Mouse (Mus musculus): Measurements from ENCODE around the gene Knstrn. TPM values are rescaled to one million over a fixed set of nuclear protein-coding genes. Genes with fewer than 3 reads are reported as not detected.
A peak's percentile ranks its signal among the peaks of the same experiment; 100 is the strongest.

The Knstrn gene
- total and polyA plus RNA-seq, 3 experiments = 80.6 to 138 (median 132) TPM

DNA sequence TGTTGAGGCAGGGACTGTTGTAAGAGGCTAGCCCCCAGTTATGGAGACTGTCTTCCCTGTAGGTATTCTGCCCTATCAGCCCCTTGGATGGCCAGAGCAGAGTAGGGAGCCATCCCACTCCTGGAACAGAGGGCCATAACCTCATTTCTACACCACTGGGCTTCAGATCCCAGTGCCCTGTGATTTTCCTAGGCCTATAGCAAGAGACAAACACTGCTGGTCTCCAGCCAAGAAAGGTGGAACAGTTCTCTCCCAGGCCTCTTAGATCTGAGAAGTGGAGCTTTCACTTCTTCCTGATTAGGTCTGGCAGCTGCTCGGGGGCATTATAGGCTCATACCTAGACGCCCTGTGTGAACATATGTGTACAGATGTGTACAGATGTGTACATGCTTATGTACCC is 37.5 kb upstream of the Knstrn start:
- DNase-seq (ENCODE audit: low read depth, low spot score) = no peak
- Histone ChIP-seq H3K4me3 (ENCODE audit: control insufficient read depth in 1 of 2, insufficient read depth in 1 of 2, low read depth in 2 of 2, low read length in 2 of 2) (no peak overlapping the region), H3K9me3 (replicated peaks; ENCODE audit: insufficient read depth, low read length) (no peaks in the 10 kb centered on the region), H3K4me1 (ENCODE audit: control insufficient read depth in 1 of 2, insufficient read depth in 2 of 2, low read length in 2 of 2) (peaks cover 13 to 48% of the 10 kb centered on the region in 2 experiments), H3K27me3 (ENCODE audit: control insufficient read depth in 1 of 2, insufficient read depth in 2 of 2, low read length in 2 of 2) (no peaks in the 10 kb centered on the region), H3K79me2 (ENCODE audit: control insufficient read depth, insufficient read depth, low read length, poor library complexity) (no peaks in the 10 kb centered on the region), H3K27ac (ENCODE audit: control insufficient read depth, low read depth, low read length) (no peak overlapping the region), H3K9ac (ENCODE audit: control insufficient read depth, low read depth, low read length, poor library complexity, severe bottlenecking) (no peak overlapping the region), H3K36me3 (ENCODE audit: control insufficient read depth in 1 of 2, insufficient read depth in 2 of 2, low read length in 2 of 2) (peaks cover 0 to 13% of the 10 kb centered on the region in 2 experiments; a peak in 2 of 4 replicates)
- TF ChIP-seq TCF12 (IDR thresholded peaks at IDR 0.05; ENCODE audit: low read depth, low read length) (no peak), SMC3 (IDR thresholded peaks at IDR 0.05; ENCODE audit: low read depth, low read length) (no peak), ZC3H11A (IDR thresholded peaks at IDR 0.05; ENCODE audit: low read depth, low read length) (no peak), ZKSCAN1 (IDR thresholded peaks at IDR 0.05; ENCODE audit: low read depth, low read length) (no peak), USF1 (IDR thresholded peaks at IDR 0.05; ENCODE audit: low read depth, low read length) (no peak), USF2 (IDR thresholded peaks at IDR 0.05; ENCODE audit: borderline replicate concordance in 1 of 2, insufficient read depth in 1 of 2, low read depth in 1 of 2, low read length in 2 of 2) (no peak), HCFC1 (IDR thresholded peaks at IDR 0.05; ENCODE audit: low read depth, low read length) (no peak), MAX (IDR thresholded peaks at IDR 0.05; ENCODE audit: low read length) (no peak), ZNF384 (IDR thresholded peaks at IDR 0.05; ENCODE audit: low read depth, low read length) (no peak), BHLHE40 (IDR thresholded peaks at IDR 0.05; ENCODE audit: borderline replicate concordance, low read depth, low read length) (no peak), GATA1 (IDR thresholded peaks at IDR 0.05; ENCODE audit: low read depth, low read length) (no peak), MYB (IDR thresholded peaks at IDR 0.05; ENCODE audit: low read depth, low read length) (no peak), NELFE (IDR thresholded peaks at IDR 0.05; ENCODE audit: low read depth, low read length) (no peak), RAD21 (IDR thresholded peaks at IDR 0.05; ENCODE audit: low read depth, low read length) (no peak)

DNA sequence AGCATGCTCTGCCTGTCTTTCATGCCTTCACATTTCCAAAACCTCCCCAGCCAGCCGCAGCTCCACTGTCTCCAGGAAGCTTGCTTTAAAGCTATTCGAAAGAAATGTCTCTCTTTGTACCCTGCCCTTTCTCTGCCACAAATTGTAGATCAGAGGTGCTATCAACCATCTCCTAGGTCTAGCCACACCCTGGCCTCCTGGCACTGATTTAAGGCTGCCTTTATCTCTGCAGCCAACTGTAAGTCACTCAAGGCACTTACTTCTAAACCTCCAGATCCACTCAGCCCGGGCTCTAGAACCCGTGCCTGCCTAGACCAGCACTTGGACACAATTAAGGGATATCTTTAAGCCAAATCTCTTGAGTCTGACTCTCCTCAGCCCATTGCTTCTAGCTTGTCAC is 35.4 kb upstream of the Knstrn start:
- Histone ChIP-seq H3K79me2 (ENCODE audit: control insufficient read depth, insufficient read depth, low read length, poor library complexity) (no peaks in the 10 kb centered on the region), H3K27ac (ENCODE audit: control insufficient read depth, low read depth, low read length) (peak overlapping the region; percentile 75), H3K9ac (ENCODE audit: control insufficient read depth, low read depth, low read length, poor library complexity, severe bottlenecking) (0 out of 2 replicates have a peak overlapping the region, but pooled peaks have one; percentile 8), H3K4me1 (ENCODE audit: control insufficient read depth in 1 of 2, insufficient read depth in 2 of 2, low read length in 2 of 2) (peaks cover 19 to 56% of the 10 kb centered on the region in 2 experiments), H3K4me3 (ENCODE audit: control insufficient read depth in 1 of 2, insufficient read depth in 1 of 2, low read depth in 2 of 2, low read length in 2 of 2) (peak overlapping the region in 1 of 2 experiments; percentile 14; a peak in 2 of 4 replicates), H3K36me3 (ENCODE audit: control insufficient read depth in 1 of 2, insufficient read depth in 2 of 2, low read length in 2 of 2) (peaks cover 0 to 25% of the 10 kb centered on the region in 2 experiments; a peak in 2 of 4 replicates), H3K27me3 (ENCODE audit: control insufficient read depth in 1 of 2, insufficient read depth in 2 of 2, low read length in 2 of 2) (no peaks in the 10 kb centered on the region), H3K9me3 (replicated peaks; ENCODE audit: insufficient read depth, low read length) (no peaks in the 10 kb centered on the region)
- TF ChIP-seq EP300 (IDR thresholded peaks at IDR 0.05; ENCODE audit: low read depth in 1 of 2, low read length in 2 of 2) (peak; percentile 81 to 89), BHLHE40 (IDR thresholded peaks at IDR 0.05; ENCODE audit: borderline replicate concordance, low read depth, low read length) (peak; percentile 64; the same call in 1 of the 2 replicates), ETS1 (IDR thresholded peaks at IDR 0.05; ENCODE audit: low read depth, low read length) (peak; percentile 72), ZMIZ1 (IDR thresholded peaks at IDR 0.05; ENCODE audit: low read depth, low read length) (peak; percentile 57; the same call in 1 of the 2 replicates), GATA1 (IDR thresholded peaks at IDR 0.05; ENCODE audit: low read depth, low read length) (peak; percentile 82), CHD1 (IDR thresholded peaks at IDR 0.05; ENCODE audit: low read depth, low read length) (no peak), E2F4 (IDR thresholded peaks at IDR 0.05; ENCODE audit: borderline replicate concordance, low read depth, low read length) (no peak), POLR2AphosphoS5 (IDR thresholded peaks at IDR 0.05; ENCODE audit: borderline replicate concordance, low read depth, low read length) (no peak), UBTF (IDR thresholded peaks at IDR 0.05; ENCODE audit: borderline replicate concordance, insufficient read depth, low read depth, low read length) (no peak), ZKSCAN1 (IDR thresholded peaks at IDR 0.05; ENCODE audit: low read depth, low read length) (peak; percentile 44; the same call in 1 of the 2 replicates), TCF12 (IDR thresholded peaks at IDR 0.05; ENCODE audit: low read depth, low read length) (peak; percentile 84), TAL1 (IDR thresholded peaks at IDR 0.05; ENCODE audit: low read length) (peak; percentile 47), RCOR1 (IDR thresholded peaks at IDR 0.05; ENCODE audit: low read depth, low read length) (peak; percentile 77), MAX (IDR thresholded peaks at IDR 0.05; ENCODE audit: low read length) (0 out of 2 replicates have a peak, but pooled peaks have one; percentile 42), SMC3 (IDR thresholded peaks at IDR 0.05; ENCODE audit: low read depth, low read length) (no peak), ZC3H11A (IDR thresholded peaks at IDR 0.05; ENCODE audit: low read depth, low read length) (no peak), TBP (IDR thresholded peaks at IDR 0.05; ENCODE audit: low read depth, low read length) (no peak), POLR2A (IDR thresholded peaks at IDR 0.05; ENCODE audit: control insufficient read depth in 1 of 2, insufficient read depth in 1 of 2, low read depth in 1 of 2, low read length in 2 of 2, poor library complexity in 1 of 2) (peak in 1 of 2 experiments; percentile 24; a peak in 1 of 4 replicates), SIN3A (IDR thresholded peaks at IDR 0.05; ENCODE audit: low read length) (peak; percentile 84), MAZ (IDR thresholded peaks at IDR 0.05; ENCODE audit: low read depth, low read length) (peak; percentile 75; the same call in 1 of the 2 replicates), KAT2A (conservative IDR thresholded peaks at IDR 0.05; ENCODE audit: low read depth, low read length) (no peak), MYB (IDR thresholded peaks at IDR 0.05; ENCODE audit: low read depth, low read length) (peak; percentile 64; the same call in 1 of the 2 replicates), NRF1 (IDR thresholded peaks at IDR 0.05; ENCODE audit: insufficient read depth, low read depth, low read length, poor library complexity, severe bottlenecking) (peak; percentile 25; the same call in 1 of the 2 replicates)
- peak; percentile 83 for DNase-seq (ENCODE audit: low read depth, low spot score)

Data from MEL (cell line).